Mouse (Mus musculus): ENCODE measurements around the gene Gm156.

DNA sequence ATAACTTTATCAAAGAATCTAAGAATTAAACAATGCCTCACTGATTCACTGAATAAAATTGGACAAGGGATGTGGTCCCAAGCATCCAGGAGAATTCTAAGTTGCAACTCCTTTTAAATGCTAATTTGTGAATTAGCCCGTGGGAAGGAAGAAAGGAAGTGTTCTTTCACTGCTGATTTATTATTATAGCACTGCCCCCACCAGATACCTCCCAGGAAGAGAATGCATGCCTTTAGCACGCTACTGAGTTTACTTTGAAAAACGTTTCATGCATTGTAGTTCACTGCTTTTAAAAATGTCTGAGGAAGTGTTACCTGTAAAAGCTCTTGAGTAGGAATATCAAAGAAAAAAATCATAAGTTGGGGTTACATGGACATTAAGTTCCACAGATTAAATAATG is 63.6 kb downstream of the Gm156 start:
- TF ChIP-seq POLR2A (IDR thresholded peaks at IDR 0.05; ENCODE audit: low read depth, low read length) (no peak), CTCF (conservative IDR thresholded peaks at IDR 0.05 in 1 of 2, IDR thresholded peaks at IDR 0.05 in 1 of 2; ENCODE audit: low read depth in 2 of 2, low read length in 2 of 2) (no peak), UBTF (IDR thresholded peaks at IDR 0.05; ENCODE audit: low read depth, low read length) (no peak), TCF12 (IDR thresholded peaks at IDR 0.05; ENCODE audit: low read depth, low read length) (no peak), MEF2A (IDR thresholded peaks at IDR 0.05; ENCODE audit: borderline replicate concordance, low read depth, low read length) (no peak)

Measured in CH12.LX (cell line).